Mouse (Mus musculus) liver, embryonic 13.5 days (tissue): ENCODE data around the gene Pex10. TPM values are rescaled to one million over a fixed set of nuclear protein-coding genes. Genes with fewer than 3 reads are reported as not detected.

Experiments
- ATAC-seq: fragments of 200-750 bp; cut with Nextera tagmentation; 2 replicates; pipeline ENCODE4 v1.8.0; 2017; ENCODE audit warnings: low read depth, mild to moderate bottlenecking, moderate number of reproducible peaks, moderate library complexity
- DNase-seq: peaks from one replicate; pipeline ENCODE4 v3.0.0; 2022
- H3K27ac ChIP-seq: fragments of 300-500 bp; sonication (generic); 2 replicates; pipeline ENCODE4 v1.5.1; 2015; ENCODE audit warnings: moderate library complexity, mild to moderate bottlenecking, inconsistent platforms
- H3K27me3 ChIP-seq: fragments of 300-500 bp; sonication (generic); 2 replicates; pipeline ENCODE4 v1.6.1; 2015; ENCODE audit warnings: mild to moderate bottlenecking, inconsistent platforms
- H3K36me3 ChIP-seq: fragments of 300-500 bp; sonication (generic); 2 replicates; pipeline ENCODE4 v1.6.1; 2015; ENCODE audit warnings: mild to moderate bottlenecking, inconsistent platforms
- H3K4me1 ChIP-seq: fragments of 300-500 bp; sonication (generic); replicated peaks from 2 replicates; pipeline ENCODE4 v1.6.1; 2015; ENCODE audit warnings: inconsistent platforms
- H3K4me2 ChIP-seq: fragments of 300-500 bp; sonication (generic); 2 replicates; pipeline ENCODE4 v1.6.1; 2015; ENCODE audit warnings: inconsistent platforms, mild to moderate bottlenecking, moderate library complexity
- H3K4me3 ChIP-seq: fragments of 300-500 bp; sonication (generic); replicated peaks from 2 replicates; pipeline ENCODE4 v1.5.1; 2015; ENCODE audit warnings: mild to moderate bottlenecking, inconsistent platforms
- H3K9ac ChIP-seq: fragments of 300-500 bp; sonication (generic); 2 replicates; pipeline ENCODE4 v1.6.1; 2015; ENCODE audit warnings: mild to moderate bottlenecking, inconsistent platforms
- H3K9me3 ChIP-seq: fragments of 300-500 bp; sonication (generic); replicated peaks from 2 replicates; pipeline ENCODE4 v1.6.1; 2016; ENCODE audit warnings: inconsistent platforms
- WGBS: fragments of 180-500 bp; shearing (Covaris S2); methylation state at CpG from one replicate; pipeline ENCODE4 v1.1.7; 2015; ENCODE audit not compliant: insufficient replicate concordance; 5-methylcytosine and 5-hydroxymethylcytosine counted together
- polyA plus RNA-seq: library from polyadenylated mRNA; unstranded; fragments of >200 nt; fragmentation: Nextera tagmentation; extraction: Ambion mirVana; gene quantifications from 2 replicates; pipeline ENCODE4 v1.2.1, GENCODE M21; 2015

Gene Pex10
- polyA plus RNA-seq, 1 experiment from 2014 or later = 8.9 TPM

- Histone ChIP-seq H3K4me1 (no peaks in the 10 kb centered on the region), H3K9me3 (no peaks in the 10 kb centered on the region), H3K4me3 (no peak overlapping the region), H3K27ac (no peak overlapping the region), H3K4me2 (no peak overlapping the region), H3K27me3 (no peaks in the 10 kb centered on the region), H3K36me3 (no peaks in the 10 kb centered on the region), H3K9ac (no peak overlapping the region)
- ATAC-seq = peak; percentile 48; the same call in 1 of the 2 replicates
- DNase-seq = peak; percentile 63
- 42% methylated on average over 8 of the region's 8 CpGs for WGBS
These were observed 28.6 kb downstream of the Pex10 start for GRCm38 (mm10) chr4:155095238-155095900.

GRCm38 (mm10) chr4:155095967-155096366 lies 29.2 kb downstream of the Pex10 start:
- H3K4me2 ChIP-seq = no peak overlapping the region
- 74% methylated on average over 8 of the region's 8 CpGs for WGBS
- no peaks in the 10 kb centered on the region for H3K4me1 ChIP-seq
- no peaks in the 10 kb centered on the region for H3K9me3 ChIP-seq
- DNase-seq = no peak
- no peak overlapping the region for H3K27ac ChIP-seq
- H3K36me3 ChIP-seq = no peaks in the 10 kb centered on the region
- no peaks in the 10 kb centered on the region for H3K27me3 ChIP-seq
- H3K9ac ChIP-seq = no peak overlapping the region
- ATAC-seq = no peak
- H3K4me3 ChIP-seq = no peak overlapping the region

GRCm38 (mm10) chr4:155097452-155097851 lies 30.6 kb downstream of the Pex10 start:
- no peak for DNase-seq
- no peak for ATAC-seq
- Histone ChIP-seq H3K4me1 (no peaks in the 10 kb centered on the region), H3K36me3 (no peaks in the 10 kb centered on the region), H3K4me2 (no peak overlapping the region), H3K4me3 (no peak overlapping the region), H3K9me3 (no peaks in the 10 kb centered on the region), H3K27ac (no peak overlapping the region), H3K9ac (no peak overlapping the region), H3K27me3 (no peaks in the 10 kb centered on the region)
- 58% methylated on average over 6 of the region's 6 CpGs for WGBS

DNA sequence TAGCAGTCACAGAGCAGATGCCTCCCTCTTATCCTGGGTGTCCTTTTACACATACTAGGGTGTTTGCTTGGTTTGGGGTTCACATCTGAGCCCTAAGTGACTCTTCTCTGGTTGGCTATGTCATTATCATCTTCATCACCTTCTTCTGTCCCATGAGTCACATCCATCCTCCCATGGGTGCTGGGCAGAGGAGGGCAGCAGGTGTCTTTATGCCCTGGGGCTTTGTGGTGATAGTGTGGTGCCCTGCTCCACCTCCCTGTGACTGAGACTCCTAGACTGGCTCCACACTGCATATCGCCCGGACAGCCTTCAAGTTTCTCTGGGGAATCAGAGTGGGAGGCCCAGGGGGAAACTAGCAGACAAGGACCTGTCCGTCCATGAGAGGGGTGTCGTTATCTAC lies 31.8 kb downstream of the Pex10 start:
- no peaks in the 10 kb centered on the region for H3K4me1 ChIP-seq
- H3K27ac ChIP-seq = no peak overlapping the region
- no peaks in the 10 kb centered on the region for H3K36me3 ChIP-seq
- no peak for DNase-seq
- ATAC-seq = no peak
- 61% methylated on average over 4 of the region's 4 CpGs for WGBS
- no peak overlapping the region for H3K9ac ChIP-seq
- H3K4me3 ChIP-seq = no peak overlapping the region
- no peak overlapping the region for H3K4me2 ChIP-seq
- no peaks in the 10 kb centered on the region for H3K27me3 ChIP-seq
- H3K9me3 ChIP-seq = no peaks in the 10 kb centered on the region

- H3K9ac ChIP-seq = no peak overlapping the region
- DNase-seq (no peak), ATAC-seq (peak; percentile 82)
- 24% methylated on average over 4 of the region's 4 CpGs for WGBS
- H3K4me3 ChIP-seq = no peak overlapping the region
- H3K4me2 ChIP-seq = no peak overlapping the region
- no peaks in the 10 kb centered on the region for H3K36me3 ChIP-seq
- H3K4me1 ChIP-seq = peaks cover 22% of the 10 kb centered on the region
- H3K27me3 ChIP-seq = no peaks in the 10 kb centered on the region
- H3K9me3 ChIP-seq = no peaks in the 10 kb centered on the region
- H3K27ac ChIP-seq = peak overlapping the region; percentile 57
These were observed 41.1 kb downstream of the Pex10 start for GRCm38 (mm10) chr4:155107886-155108285.

DNA sequence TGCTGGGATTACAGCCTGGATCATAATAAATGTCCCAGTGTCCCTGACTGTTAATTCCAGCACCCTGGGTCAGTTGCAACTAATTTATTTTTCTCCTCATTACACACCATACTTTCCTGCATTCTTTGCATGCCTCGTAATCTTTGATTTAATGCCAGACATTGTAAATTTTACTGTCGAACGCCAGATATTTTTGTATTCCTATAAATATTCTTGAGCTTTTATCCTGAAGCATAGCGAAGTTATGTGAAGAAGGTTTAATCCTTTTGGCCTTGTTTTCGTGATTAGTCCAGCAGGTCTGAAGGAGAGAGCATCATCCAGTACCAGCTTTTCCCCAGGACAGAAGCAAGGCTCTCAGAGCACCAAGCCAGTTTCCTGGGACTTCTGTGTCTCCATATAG lies 42.7 kb downstream of the Pex10 start:
- no peak for DNase-seq
- Histone ChIP-seq H3K9me3 (no peaks in the 10 kb centered on the region), H3K9ac (no peak overlapping the region), H3K4me2 (no peak overlapping the region), H3K27me3 (no peaks in the 10 kb centered on the region), H3K4me3 (no peak overlapping the region), H3K4me1 (peaks cover 22% of the 10 kb centered on the region), H3K27ac (no peak overlapping the region), H3K36me3 (no peaks in the 10 kb centered on the region)
- ATAC-seq = no peak
- WGBS = 69% methylated on average over 5 of the region's 5 CpGs

- no peak overlapping the region for H3K4me3 ChIP-seq
- DNase-seq (no peak), ATAC-seq (no peak)
- H3K27ac ChIP-seq = no peak overlapping the region
- H3K36me3 ChIP-seq = no peaks in the 10 kb centered on the region
- H3K4me1 ChIP-seq = peaks cover 36% of the 10 kb centered on the region
- no peak overlapping the region for H3K9ac ChIP-seq
- 64% methylated on average over 8 of the region's 8 CpGs for WGBS
- no peaks in the 10 kb centered on the region for H3K9me3 ChIP-seq
- no peaks in the 10 kb centered on the region for H3K27me3 ChIP-seq
- H3K4me2 ChIP-seq = no peak overlapping the region
These were observed 47.1 kb downstream of the Pex10 start for GRCm38 (mm10) chr4:155113766-155114410.

GRCm38 (mm10) chr4:155116607-155117006 lies 49.8 kb downstream of the Pex10 start:
- Histone ChIP-seq H3K27ac (peak overlapping the region; percentile 74; the same call in 1 of the 2 replicates), H3K4me3 (no peak overlapping the region), H3K36me3 (no peaks in the 10 kb centered on the region), H3K9ac (no peak overlapping the region), H3K4me2 (no peak overlapping the region), H3K4me1 (peaks cover 50% of the 10 kb centered on the region), H3K9me3 (no peaks in the 10 kb centered on the region), H3K27me3 (no peaks in the 10 kb centered on the region)
- peak; percentile 17; the same call in 1 of the 2 replicates for ATAC-seq
- WGBS = 19% methylated on average over 4 of the region's 4 CpGs
- DNase-seq = no peak

DNA sequence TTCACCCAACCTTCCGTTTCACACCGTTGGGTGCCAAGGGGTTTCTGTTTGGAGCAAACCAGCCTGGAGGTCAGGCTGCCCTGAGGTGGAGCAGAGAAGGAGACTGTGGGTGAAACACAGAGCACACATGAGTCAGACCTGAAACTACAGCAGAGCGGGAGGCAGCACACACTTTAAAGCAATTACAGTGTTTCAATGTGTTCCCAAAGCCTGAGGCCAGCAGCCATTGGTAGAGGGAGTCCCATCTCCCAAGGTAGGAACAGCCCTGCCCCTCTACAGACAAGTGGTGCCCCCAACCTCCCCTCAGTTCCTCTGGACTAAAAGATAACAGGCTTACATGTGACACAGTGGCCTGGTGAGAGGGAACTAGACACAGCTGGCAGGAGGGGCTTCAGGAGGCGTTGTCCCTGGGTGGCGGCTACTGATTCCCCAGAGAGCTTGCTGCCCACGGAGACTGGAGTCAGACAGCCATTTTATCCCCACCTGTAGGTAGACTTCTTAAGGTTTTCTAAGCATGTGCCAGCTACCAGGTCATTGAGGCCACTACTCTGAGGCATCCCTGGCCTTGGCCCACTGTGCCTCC lies 50.7 kb downstream of the Pex10 start:
- ATAC-seq = peak; percentile 86
- Histone ChIP-seq H3K9ac (no peak overlapping the region), H3K27ac (peak overlapping the region; percentile 74), H3K4me2 (peak overlapping the region; percentile 41), H3K4me1 (peaks cover 59% of the 10 kb centered on the region), H3K9me3 (no peaks in the 10 kb centered on the region), H3K36me3 (no peaks in the 10 kb centered on the region), H3K27me3 (no peaks in the 10 kb centered on the region), H3K4me3 (no peak overlapping the region)
- DNase-seq = peak; percentile 68
- WGBS = 41% methylated on average over 6 of the region's 6 CpGs

GRCm38 (mm10) chr4:155118278-155118677 lies 51.5 kb downstream of the Pex10 start:
- Histone ChIP-seq H3K9me3 (no peaks in the 10 kb centered on the region), H3K4me1 (peaks cover 66% of the 10 kb centered on the region), H3K4me2 (no peak overlapping the region), H3K36me3 (no peaks in the 10 kb centered on the region), H3K4me3 (no peak overlapping the region), H3K27ac (no peak overlapping the region), H3K27me3 (no peaks in the 10 kb centered on the region), H3K9ac (no peak overlapping the region)
- 86% methylated on average over 10 of the region's 10 CpGs for WGBS
- DNase-seq = no peak
- ATAC-seq = no peak

GRCm38 (mm10) chr4:155120038-155120437 lies 53.2 kb downstream of the Pex10 start:
- H3K9ac ChIP-seq = no peak overlapping the region
- no peak for ATAC-seq
- 76% methylated on average over 7 of the region's 7 CpGs for WGBS
- peaks cover 79% of the 10 kb centered on the region for H3K4me1 ChIP-seq
- H3K27ac ChIP-seq = peak overlapping the region; percentile 71
- no peaks in the 10 kb centered on the region for H3K36me3 ChIP-seq
- no peak overlapping the region for H3K4me3 ChIP-seq
- no peak overlapping the region for H3K4me2 ChIP-seq
- no peak for DNase-seq
- no peaks in the 10 kb centered on the region for H3K9me3 ChIP-seq
- H3K27me3 ChIP-seq = no peaks in the 10 kb centered on the region
